Mouse (Mus musculus) hindbrain, postnatal 0 days (tissue): ENCODE results near the gene Gca. TPM values are rescaled to one million over a fixed set of nuclear protein-coding genes. Genes with fewer than 3 reads are reported as not detected.
"Not testable (repeated sequence)": the region's sequence is repeated elsewhere in the genome, so short reads cannot be mapped to it uniquely, and the experiment has no call there.

Source experiments
- ATAC-seq: fragments of 200-750 bp; cut with Nextera tagmentation; 2 replicates; pipeline ENCODE4 v1.8.0; 2017; ENCODE audit warnings: mild to moderate bottlenecking, moderate TSS enrichment, moderate library complexity
- DNase-seq: peaks from one replicate; pipeline ENCODE4 v3.0.0-alpha.2; 2015; ENCODE audit warnings: low spot score
- H3K27ac ChIP-seq: fragments of 300-500 bp; sonication (generic); 2 replicates; pipeline ENCODE4 v1.5.1; 2014; ENCODE audit warnings: mild to moderate bottlenecking
- H3K27me3 ChIP-seq: fragments of 300-500 bp; sonication (generic); 2 replicates; pipeline ENCODE4 v1.6.1; 2014; ENCODE audit warnings: low read length, mixed read lengths; ENCODE audit not compliant: insufficient read depth
- H3K36me3 ChIP-seq: fragments of 300-500 bp; sonication (generic); 2 replicates; pipeline ENCODE4 v1.6.1; 2014; ENCODE audit warnings: low read length, mixed read lengths; ENCODE audit not compliant: insufficient read depth
- H3K4me1 ChIP-seq: fragments of 300-500 bp; sonication (generic); 2 replicates; pipeline ENCODE4 v1.6.1; 2014; ENCODE audit warnings: antibody characterized with exemption, low read length, mixed read lengths; ENCODE audit not compliant: insufficient read depth
- H3K4me2 ChIP-seq: fragments of 300-500 bp; sonication (generic); 2 replicates; pipeline ENCODE4 v1.6.1; 2014; ENCODE audit warnings: low read depth, mild to moderate bottlenecking, low read length, moderate library complexity, mixed read lengths
- H3K4me3 ChIP-seq: fragments of 300-500 bp; sonication (generic); 2 replicates; pipeline ENCODE4 v1.5.1; 2014; ENCODE audit warnings: low read length
- H3K9ac ChIP-seq: fragments of 300-500 bp; sonication (generic); replicated peaks from 2 replicates; pipeline ENCODE4 v1.6.1; 2014; ENCODE audit warnings: mild to moderate bottlenecking, low read length, moderate library complexity, mixed read lengths
- H3K9me3 ChIP-seq: fragments of 300-500 bp; sonication (generic); 2 replicates; pipeline ENCODE4 v1.6.1; 2016; ENCODE audit warnings: low read length, mixed read lengths
- CTCF ChIP-seq: IDR thresholded peaks from 2 replicates; pipeline ENCODE4 v1.5.1; 2016; ENCODE audit warnings: antibody characterized with exemption, control low read depth, low read depth
- WGBS: fragments of 180-500 bp; shearing (Covaris S2); extraction: QIAGEN DNeasy Blood & Tissue Kit; methylation state at CpG from one replicate; pipeline ENCODE4 v1.1.7; 2014; 5-methylcytosine and 5-hydroxymethylcytosine counted together
- polyA plus RNA-seq: library from polyadenylated mRNA; unstranded; fragments of >200 nt; fragmentation: Nextera tagmentation; extraction: Ambion mirVana; gene quantifications from 2 replicates; pipeline ENCODE4 v1.2.1, GENCODE M21; 2015
- total RNA-seq: library from RNA; depleted of rRNA; stranded (reverse); fragments of >200 nt; gene quantifications from 2 replicates; pipeline ENCODE4 v1.2.3, GENCODE M21; 2014

The Gca gene
- total and polyA plus RNA-seq, 2 experiments from 2014 or later = 2.7 to 4.3 TPM

DNA sequence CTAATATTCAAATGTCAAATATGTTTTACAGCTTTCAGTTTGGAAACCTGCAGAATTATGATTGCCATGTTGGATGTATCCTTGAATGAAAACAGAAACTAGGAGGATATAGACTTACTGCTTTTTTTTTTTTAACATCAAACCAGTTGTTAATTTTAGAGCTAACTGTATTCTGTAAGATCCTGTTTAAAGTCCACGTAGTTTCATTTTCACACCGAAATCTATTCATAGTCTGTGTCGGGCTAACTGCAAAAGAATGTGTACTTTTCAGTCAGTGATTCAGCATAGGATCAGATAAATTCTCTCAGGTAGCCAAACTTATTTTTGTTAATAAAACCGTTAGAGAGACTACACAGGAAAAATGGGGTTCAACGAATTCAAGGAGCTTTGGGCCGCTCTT lies 21.8 kb downstream of the Gca start:
- ATAC-seq (no peak), DNase-seq (no peak)
- Histone ChIP-seq H3K27me3 (no peaks in the 10 kb centered on the region), H3K9me3 (no peaks in the 10 kb centered on the region), H3K4me3 (no peak overlapping the region), H3K9ac (no peak overlapping the region), H3K36me3 (no peaks in the 10 kb centered on the region), H3K4me2 (no peak overlapping the region), H3K4me1 (no peaks in the 10 kb centered on the region), H3K27ac (no peak overlapping the region)
- TF ChIP-seq CTCF = no peak
- 91% methylated on average over 6 of the region's 6 CpGs for WGBS

DNA sequence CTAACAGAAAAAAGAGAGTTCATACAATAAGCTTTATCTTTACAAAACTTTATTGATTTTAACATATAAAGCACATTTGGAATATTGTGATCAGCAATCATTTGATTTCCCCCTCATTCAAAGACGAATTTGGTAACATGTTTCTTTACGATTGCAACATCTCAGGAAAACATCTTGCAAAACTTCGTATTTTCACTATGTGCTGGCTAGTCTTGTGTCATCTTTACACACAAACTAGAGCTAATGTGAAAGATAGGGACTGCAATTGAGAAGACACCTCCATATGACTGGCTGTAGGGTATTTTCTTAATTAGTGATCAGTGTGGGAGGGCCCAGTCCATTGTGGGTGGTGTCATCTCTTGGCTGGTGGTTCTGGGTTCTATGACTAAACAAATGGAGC lies 42.2 kb downstream of the Gca start:
- Histone ChIP-seq H3K9ac (no peak overlapping the region), H3K27ac (no peak overlapping the region), H3K36me3 (no peaks in the 10 kb centered on the region; the same call in 1 of the 2 replicates), H3K27me3 (no peaks in the 10 kb centered on the region), H3K4me3 (no peak overlapping the region), H3K4me1 (no peaks in the 10 kb centered on the region), H3K9me3 (no peaks in the 10 kb centered on the region), H3K4me2 (no peak overlapping the region)
- WGBS = 87% methylated on average over 3 of the region's 3 CpGs
- no peak for ATAC-seq
- DNase-seq = no peak
- TF ChIP-seq CTCF = no peak

DNA sequence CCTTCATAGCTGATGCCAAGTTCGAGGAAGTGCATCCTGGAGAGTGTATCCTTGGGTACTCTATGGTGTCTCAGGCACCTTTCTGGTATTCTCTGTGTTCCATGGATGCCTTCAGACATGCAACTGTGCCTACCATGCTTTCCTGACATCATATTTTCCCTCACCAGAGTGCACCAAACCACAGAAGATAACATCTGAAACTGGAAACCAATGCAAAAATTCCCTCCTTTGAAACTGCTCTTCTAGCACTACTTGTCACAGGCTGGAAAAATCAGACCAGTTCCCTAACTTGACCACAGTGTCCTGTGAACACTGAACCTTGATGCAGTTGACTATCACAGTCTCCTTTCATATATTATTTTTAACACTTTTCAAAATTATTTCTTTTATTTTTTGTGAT lies 45.5 kb downstream of the Gca start:
- no peaks in the 10 kb centered on the region for H3K4me1 ChIP-seq
- WGBS = 83% methylated on average over 1 of the region's 1 CpGs
- H3K4me3 ChIP-seq = no peak overlapping the region
- ATAC-seq (no peak), DNase-seq (no peak)
- no peak for TF ChIP-seq CTCF
- H3K27ac ChIP-seq = no peak overlapping the region
- H3K9ac ChIP-seq = no peak overlapping the region
- H3K4me2 ChIP-seq = no peak overlapping the region
- H3K36me3 ChIP-seq = no peaks in the 10 kb centered on the region; the same call in 1 of the 2 replicates
- no peaks in the 10 kb centered on the region for H3K9me3 ChIP-seq
- H3K27me3 ChIP-seq = no peaks in the 10 kb centered on the region

- WGBS = 95% methylated on average over 4 of the region's 4 CpGs
- H3K9ac ChIP-seq, H3K4me2 ChIP-seq, H3K27me3 ChIP-seq, H3K4me1 ChIP-seq, H3K9me3 ChIP-seq, H3K27ac ChIP-seq, H3K4me3 ChIP-seq, DNase-seq, H3K36me3 ChIP-seq, ATAC-seq: not testable (repeated sequence)
Measured at GRCm38 (mm10) chr2:62714362-62714761, 50.3 kb downstream of the Gca start.

GRCm38 (mm10) chr2:62715260-62715659 lies 51.2 kb downstream of the Gca start:
- Histone ChIP-seq H3K27me3 (no peaks in the 10 kb centered on the region), H3K9ac (no peak overlapping the region), H3K4me1 (no peaks in the 10 kb centered on the region), H3K4me3 (no peak overlapping the region), H3K27ac (no peak overlapping the region), H3K4me2 (no peak overlapping the region), H3K36me3 (no peaks in the 10 kb centered on the region), H3K9me3 (no peaks in the 10 kb centered on the region)
- DNase-seq (no peak), ATAC-seq (no peak)
- no peak for TF ChIP-seq CTCF
- 93% methylated on average over 4 of the region's 4 CpGs for WGBS

GRCm38 (mm10) chr2:62717270-62717669 lies 53.2 kb downstream of the Gca start:
- no peaks in the 10 kb centered on the region for H3K4me1 ChIP-seq
- DNase-seq (no peak), ATAC-seq (no peak)
- no peak overlapping the region for H3K9ac ChIP-seq
- H3K27me3 ChIP-seq = no peaks in the 10 kb centered on the region
- H3K4me3 ChIP-seq = no peak overlapping the region
- no peak overlapping the region for H3K4me2 ChIP-seq
- WGBS = 85% methylated on average over 6 of the region's 6 CpGs
- TF ChIP-seq CTCF = no peak
- H3K9me3 ChIP-seq = no peaks in the 10 kb centered on the region
- no peak overlapping the region for H3K27ac ChIP-seq
- H3K36me3 ChIP-seq = no peaks in the 10 kb centered on the region

DNA sequence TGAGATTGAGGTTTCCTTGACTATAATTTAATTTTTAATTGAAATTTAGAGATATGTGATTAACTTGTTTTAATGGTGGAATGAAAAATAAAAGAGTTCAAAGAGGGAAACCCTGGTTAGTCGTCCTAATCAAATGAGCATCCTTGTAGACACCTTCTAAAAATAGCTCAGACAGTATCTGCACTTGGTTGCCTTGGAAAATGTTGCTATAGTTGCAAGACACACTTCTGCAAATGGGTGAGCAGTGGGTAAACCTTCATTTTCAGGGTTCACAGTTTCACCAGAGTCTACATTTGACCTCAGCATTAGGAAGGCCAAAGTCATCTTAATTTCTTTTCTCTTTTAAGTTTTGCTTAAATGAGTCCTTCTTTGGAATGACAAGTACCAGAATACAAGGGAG lies 54.3 kb downstream of the Gca start:
- Histone ChIP-seq H3K27me3 (no peaks in the 10 kb centered on the region), H3K9ac (no peak overlapping the region), H3K4me3 (no peak overlapping the region), H3K4me1 (no peaks in the 10 kb centered on the region), H3K4me2 (no peak overlapping the region), H3K36me3 (no peaks in the 10 kb centered on the region), H3K9me3 (no peaks in the 10 kb centered on the region), H3K27ac (no peak overlapping the region)
- DNase-seq (peak; percentile 6), ATAC-seq (no peak)
- WGBS = 42% methylated on average over 1 of the region's 1 CpGs
- no peak for TF ChIP-seq CTCF

GRCm38 (mm10) chr2:62725946-62726345 lies 61.9 kb downstream of the Gca start:
- no peaks in the 10 kb centered on the region for H3K36me3 ChIP-seq
- TF ChIP-seq CTCF = no peak
- no peaks in the 10 kb centered on the region for H3K4me1 ChIP-seq
- 52% methylated on average over 1 of the region's 1 CpGs for WGBS
- no peak overlapping the region for H3K27ac ChIP-seq
- H3K9me3 ChIP-seq = no peaks in the 10 kb centered on the region
- no peak overlapping the region for H3K9ac ChIP-seq
- ATAC-seq (no peak), DNase-seq (no peak)
- no peak overlapping the region for H3K4me3 ChIP-seq
- H3K4me2 ChIP-seq = no peak overlapping the region
- H3K27me3 ChIP-seq = no peaks in the 10 kb centered on the region
